ENCODE assay signal across 13 mouse cellular contexts in the genomic region with DNA sequence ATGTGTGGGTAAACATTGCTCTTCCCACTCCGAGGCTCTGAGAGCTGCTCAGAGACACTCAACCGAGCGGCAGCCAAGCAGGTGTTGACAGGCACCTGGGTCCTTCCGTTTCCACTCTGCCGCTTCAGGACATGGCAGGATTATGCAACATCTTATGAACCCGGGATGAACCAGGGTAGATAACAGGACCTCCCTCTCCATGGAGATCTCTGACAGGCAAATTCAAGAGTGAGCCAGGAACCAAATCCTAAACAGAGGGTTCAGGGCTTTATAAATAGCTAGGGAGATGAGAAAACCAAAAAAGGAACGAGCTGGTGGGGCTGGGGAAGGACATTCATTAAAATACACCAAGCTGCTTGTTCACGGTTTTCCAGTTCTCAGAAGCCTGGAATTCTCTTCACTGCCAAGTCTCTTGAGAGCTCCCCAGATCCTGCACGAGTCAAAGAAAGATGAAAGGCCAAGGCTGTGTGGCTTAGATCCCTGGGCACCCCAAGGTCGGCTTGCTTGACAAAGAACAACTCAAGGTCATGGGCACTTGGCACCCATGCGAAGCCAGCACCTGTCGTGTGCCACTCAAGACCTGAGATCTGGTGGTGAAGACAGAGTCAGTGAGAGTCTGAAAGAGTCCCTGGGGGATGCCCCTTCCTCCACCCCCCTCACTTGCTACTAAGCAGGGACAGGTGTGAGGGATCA.
DNase-seq lines count a peak whose midpoint lies in the region; ATAC-seq lines count a peak whose summit lies in the region.
"Had no signal": no experiment of that assay in that cellular context is flagged by ENCODE, and none has a peak within 500 bp of the region (broad histone marks: within the 10 kb centered on the region; RNA-seq: fewer than 3 reads in every experiment).

No protein-coding gene starts in this region.

- no peak overlapping the region for H3K9ac ChIP-seq in heart, embryonic 11.5 days (ENCODE audit: low read depth, low read length)
- H3K9ac ChIP-seq in liver, embryonic 11.5 days (ENCODE audit: low read depth, low read length): no peak overlapping the region
- H3K9ac ChIP-seq: hindbrain, embryonic 15.5 days; liver, embryonic 15.5 days had no signal

- no peak overlapping the region for H3K4me3 ChIP-seq in heart, embryonic 11.5 days (ENCODE audit: low read depth, low read length)
- H3K4me3 ChIP-seq in liver, embryonic 11.5 days (ENCODE audit: low read depth, low read length): no peak overlapping the region
- H3K4me3 ChIP-seq: hindbrain, embryonic 15.5 days; liver, embryonic 15.5 days had no signal

- 50% methylated on average over 12 of the region's 12 CpGs for WGBS in heart, embryonic 11.5 days (ENCODE audit: insufficient replicate concordance)
- 67% methylated on average over 12 of the region's 12 CpGs for WGBS in liver, embryonic 11.5 days

- H3K9me3 ChIP-seq in heart, embryonic 11.5 days (replicated peaks; ENCODE audit: control insufficient read depth, low read length): no peaks in the 10 kb centered on the region
- H3K9me3 ChIP-seq in liver, embryonic 11.5 days (ENCODE audit: control insufficient read depth, low read length): no peaks in the 10 kb centered on the region
- H3K9me3 ChIP-seq: liver, embryonic 15.5 days had no signal

- intact Hi-C loops in left cerebral cortex, postnatal 25 days (cut with DNase I): loop anchor here (5.0 kb wide), 1 partner anchor 67 kb away; no protein-coding TSS in a partner anchor

- H3K4me1 ChIP-seq in heart, embryonic 11.5 days (ENCODE audit: control insufficient read depth, insufficient read depth, low read length): no peaks in the 10 kb centered on the region; the same call in 1 of the 2 replicates
- H3K4me1 ChIP-seq in liver, embryonic 11.5 days (replicated peaks; ENCODE audit: control insufficient read depth, insufficient read depth, low read length): no peaks in the 10 kb centered on the region
- H3K4me1 ChIP-seq: liver, embryonic 15.5 days had no signal

- no peak for ATAC-seq in heart, embryonic 11.5 days (replicated peaks; ENCODE audit: insufficient number of reproducible peaks, low FRiP score, low TSS enrichment)
- ATAC-seq in liver, embryonic 11.5 days (replicated peaks; ENCODE audit: low FRiP score): no peak
- no peak for ATAC-seq in activated CD4-positive, CD25-positive, alpha-beta regulatory T cell, adult 4 months
- ATAC-seq: CD4-positive, CD25-positive, alpha-beta regulatory T cell, adult 4 months had no signal

- H3K4me2 ChIP-seq in heart, embryonic 11.5 days: no peak overlapping the region
- no peak overlapping the region for H3K4me2 ChIP-seq in liver, embryonic 11.5 days
- H3K4me2 ChIP-seq: hindbrain, embryonic 15.5 days; liver, embryonic 15.5 days had no signal

- no peaks in the 10 kb centered on the region for H3K36me3 ChIP-seq in heart, embryonic 11.5 days (ENCODE audit: control insufficient read depth, insufficient read depth, low read length)
- H3K36me3 ChIP-seq in liver, embryonic 11.5 days (ENCODE audit: control insufficient read depth, insufficient read depth, low read length): no peaks in the 10 kb centered on the region; the same call in 1 of the 2 replicates
- H3K36me3 ChIP-seq: hindbrain, embryonic 15.5 days; liver, embryonic 15.5 days had no signal

- H3K27ac ChIP-seq in heart, embryonic 11.5 days (ENCODE audit: low read depth, low read length): peak overlapping the region; percentile 55; the same call in 1 of the 2 replicates
- no peak overlapping the region for H3K27ac ChIP-seq in liver, embryonic 11.5 days (ENCODE audit: low read depth, low read length)
- H3K27ac ChIP-seq: hindbrain, embryonic 15.5 days; liver, embryonic 15.5 days had no signal

- H3K27me3 ChIP-seq in heart, embryonic 11.5 days (ENCODE audit: control insufficient read depth, insufficient read depth, low read length): no peaks in the 10 kb centered on the region
- no peaks in the 10 kb centered on the region for H3K27me3 ChIP-seq in liver, embryonic 11.5 days (replicated peaks; ENCODE audit: control insufficient read depth, insufficient read depth, low read length)
- H3K27me3 ChIP-seq: hindbrain, embryonic 15.5 days; liver, embryonic 15.5 days had no signal

- DNase-seq in cerebellum, postnatal 10 days: peak; percentile 13 to 31
- no peak for DNase-seq in cerebellum, adult 11-12 months
- peak; percentile 56 to 86 for DNase-seq in left cerebral cortex, postnatal 25 days (ENCODE audit: low spot score in 2 of 2)
- DNase-seq in left cerebral cortex, adult 11 months (ENCODE audit: low spot score): no peak
- DNase-seq in right cerebral cortex, postnatal 25 days: peak; percentile 56
- DNase-seq in liver, embryonic 11.5 days (ENCODE audit: low spot score): no peak
- DNase-seq: gastrocnemius, postnatal 10 days; kidney, postnatal 14 days had no signal

Comparison
In these comparisons a context has a peak if more than half of its experiments do, and no peak if none do; other contexts are left out.
1. DNase-seq: peak in cerebellum, postnatal 10 days (2 of 2), left cerebral cortex, postnatal 25 days (2 of 2) and right cerebral cortex, postnatal 25 days (single experiment); none in cerebellum, adult 11-12 months (single experiment), left cerebral cortex, adult 11 months (single experiment) and liver, embryonic 11.5 days (single experiment).